ENCODE assay signal across 18 mouse cellular contexts in the genomic region with DNA sequence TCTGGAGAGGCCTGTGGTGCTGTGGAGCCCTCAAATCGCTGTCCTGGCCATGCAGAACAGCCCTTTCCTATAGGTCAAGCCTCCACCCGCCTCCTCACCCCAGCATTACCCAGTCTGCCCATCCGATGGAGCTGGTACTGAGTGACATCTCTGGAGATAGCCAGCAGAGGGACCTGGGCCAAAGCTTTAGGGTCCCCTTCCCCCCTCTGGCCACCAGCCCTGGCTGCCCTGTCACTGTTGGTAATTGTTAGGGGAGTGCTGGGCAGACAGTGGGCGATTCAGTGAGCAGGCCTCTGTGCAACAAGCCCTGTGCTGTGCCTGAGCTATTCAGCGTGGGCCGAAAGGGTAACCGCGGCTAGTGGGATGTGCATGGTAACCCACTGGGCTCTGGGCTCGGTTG. TPM values are rescaled to one million over a fixed set of nuclear protein-coding genes. Genes with fewer than 3 reads are reported as not detected.
A peak's percentile ranks its signal among the peaks of the same experiment; 100 is the strongest.
DNase-seq lines count a peak whose midpoint lies in the region; TF ChIP-seq lines count a peak whose summit lies in the region.
"Had no signal": no experiment of that assay in that cellular context is flagged by ENCODE, and none has a peak within 500 bp of the region (broad histone marks: within the 10 kb centered on the region; RNA-seq: fewer than 3 reads in every experiment).

No protein-coding gene starts in this region.

- no peaks in the 10 kb centered on the region for H3K27me3 ChIP-seq in cerebellum, adult 2 months (ENCODE audit: control insufficient read depth, insufficient read depth, low read length)
- H3K27me3 ChIP-seq: intestine, embryonic 15.5 days; lung, embryonic 15.5 days had no signal

- no peak for TF ChIP-seq CTCF in cerebellum, adult 2 months (IDR thresholded peaks at IDR 0.05; ENCODE audit: borderline replicate concordance, insufficient read depth, low read depth, low read length)
- peak; percentile 3; the same call in 1 of the 2 replicates for TF ChIP-seq CTCF in left cerebral cortex, adult 2 months (IDR thresholded peaks at IDR 0.05)

- intact Hi-C loops in left cerebral cortex, adult 2 months (cut with DNase I), result no loop called here
- intact Hi-C loops in heart, postnatal 36 days (cut with DNase I), result no loop called here

- DNase-seq in cerebellum, adult 2 months, result peak; percentile 34 to 47
- DNase-seq in cerebellum, adult 11 months, result no peak
- peak; percentile 66 for DNase-seq in Muller cell, postnatal 12 days (ENCODE audit: inconsistent ontology term)
- DNase-seq in frontal cortex, postnatal 10 days (ENCODE audit: low spot score in 2 of 2), result peak; percentile 23 to 29
- DNase-seq in left cerebral cortex, adult 2 months (ENCODE audit: extremely low spot score in 1 of 2, low spot score in 2 of 2), result peak in 1 of 2 experiments; percentile 41
- DNase-seq in adrenal gland, adult 2 months, result no peak
- DNase-seq in heart, adult 11 months, result no peak
- no peak for DNase-seq in heart, postnatal 36 days
- DNase-seq: adrenal gland, postnatal 36 days; heart, adult 2 months; heart, postnatal 14 days; kidney, postnatal 25 days; liver; thymus, adult 2 months had no signal

- H3K4me3 ChIP-seq in cerebellum, adult 2 months (replicated peaks; ENCODE audit: insufficient read depth, low read depth, low read length), result no peak overlapping the region
- H3K4me3 ChIP-seq in left cerebral cortex, adult 2 months, result no peak overlapping the region
- H3K4me3 ChIP-seq: heart, adult 2 months; intestine, embryonic 15.5 days; lung, embryonic 15.5 days had no signal

- peak overlapping the region; percentile 38; the same call in 1 of the 2 replicates for H3K27ac ChIP-seq in cerebellum, adult 2 months (ENCODE audit: insufficient read depth, low read length)
- peak overlapping the region; percentile 44; the same call in 1 of the 2 replicates for H3K27ac ChIP-seq in left cerebral cortex, adult 2 months
- H3K27ac ChIP-seq: heart, adult 2 months; intestine, embryonic 15.5 days; lung, embryonic 15.5 days had no signal

- peaks cover 13% of the 10 kb centered on the region for H3K4me1 ChIP-seq in cerebellum, adult 2 months (ENCODE audit: control insufficient read depth, insufficient read depth, low read length)
- H3K4me1 ChIP-seq: intestine, embryonic 15.5 days; lung, embryonic 15.5 days had no signal

- no peak for TF ChIP-seq POLR2A in cerebellum, adult 2 months (IDR thresholded peaks at IDR 0.05; ENCODE audit: borderline replicate concordance, insufficient read depth, low read length)

- WGBS in cerebellum, adult 2 months, result 43% methylated on average over 9 of the region's 9 CpGs

RNA-seq across cellular contexts. Expression of a gene that starts 15.5 kb away (rescaled TPM):
- 0.32 and 0.43 TPM in 2 replicates for polyA plus RNA-seq in cerebellum, adult 2 months (2012; rRNA removed)
- total RNA-seq in left cerebral cortex, adult 2 months (2021), result under 1 TPM; 0.42 to 0.61 TPM
- 10 to 100 TPM in 1 of 2 experiments, 1 to 10 TPM in 1; 8.4 to 25.0 TPM for total RNA-seq in adrenal gland, adult 2 months (2021)
- polyA plus RNA-seq in adrenal gland, adult 2 months (2012; rRNA removed), result 1.1 and 2.0 TPM in 2 replicates
- total RNA-seq in heart, postnatal 36 days (2021), result 1 to 10 TPM; 2.5 to 3.5 TPM

RNA-seq across cellular contexts. Expression of a gene that starts 40.1 kb away (rescaled TPM):
- polyA plus RNA-seq in cerebellum, adult 2 months (2012; rRNA removed), result 93.9 and 107 TPM in 2 replicates
- total RNA-seq in left cerebral cortex, adult 2 months (2021), result 10 to 100 TPM; 12.4 to 13.7 TPM
- 1 to 10 TPM in 1 of 2 experiments, under 1 TPM in 1; 0.21 to 4.7 TPM for total RNA-seq in adrenal gland, adult 2 months (2021)
- 19.0 and 37.5 TPM in 2 replicates for polyA plus RNA-seq in adrenal gland, adult 2 months (2012; rRNA removed)
- under 1 TPM; 0.16 to 0.19 TPM for total RNA-seq in heart, postnatal 36 days (2021)
- polyA plus RNA-seq: forebrain, embryonic 16.5 days; midbrain, embryonic 11.5 days had no signal

RNA-seq across cellular contexts. Expression of a gene that starts 53.5 kb away (rescaled TPM):
- polyA plus RNA-seq in cerebellum, adult 2 months (2012; rRNA removed), result 20.3 and 21.8 TPM in 2 replicates
- total RNA-seq in left cerebral cortex, adult 2 months (2021), result 10 to 100 TPM; 19.6 to 19.9 TPM
- 10 to 100 TPM; 50.1 to 54.4 TPM for total RNA-seq in adrenal gland, adult 2 months (2021)
- 11.6 and 13.6 TPM in 2 replicates for polyA plus RNA-seq in adrenal gland, adult 2 months (2012; rRNA removed)
- 10 to 100 TPM; 16.7 to 21.3 TPM for total RNA-seq in heart, postnatal 36 days (2021)

Comparison
In these comparisons a context has a peak if more than half of its experiments do, and no peak if none do; other contexts are left out.
1. DNase-seq: peak in cerebellum, adult 2 months (2 of 2), Muller cell, postnatal 12 days (single experiment) and frontal cortex, postnatal 10 days (2 of 2); none in cerebellum, adult 11 months (single experiment), adrenal gland, adult 2 months (single experiment), heart, adult 11 months (single experiment) and heart, postnatal 36 days (0 of 2).